Comparison of ENCODE assay signal across 13 mouse cellular contexts in the genomic region with DNA sequence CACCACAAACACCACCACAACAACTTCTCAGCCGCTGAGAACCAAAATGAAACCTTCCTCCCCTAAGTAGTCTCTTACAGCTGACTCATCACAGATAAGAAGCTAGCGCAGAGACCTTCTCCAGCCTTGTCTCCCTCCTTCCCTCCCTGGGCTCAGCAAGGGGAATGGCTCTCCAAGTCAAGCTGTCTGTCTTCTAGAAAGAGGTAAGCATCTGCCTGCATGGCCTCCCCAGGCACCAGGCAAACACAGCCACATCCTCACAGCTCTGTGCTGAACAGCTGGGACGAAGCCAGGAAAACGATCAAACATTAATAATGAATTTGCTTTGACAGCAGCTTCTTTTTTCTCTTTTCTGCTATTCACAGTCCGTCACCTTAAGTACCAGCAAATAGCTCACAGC.
DNase-seq lines count a peak whose midpoint lies in the region; ATAC-seq lines count a peak whose summit lies in the region.
"Had no signal": no experiment of that assay in that cellular context is flagged by ENCODE, and none has a peak within 500 bp of the region (broad histone marks: within the 10 kb centered on the region; RNA-seq: fewer than 3 reads in every experiment).

No protein-coding gene starts in this region.

- H3K4me1 ChIP-seq in forebrain, embryonic 16.5 days (replicated peaks; ENCODE audit: control insufficient read depth, insufficient read depth, low read length), result peaks cover 19% of the 10 kb centered on the region
- H3K4me1 ChIP-seq in forebrain, embryonic 15.5 days, result peaks cover 25% of the 10 kb centered on the region
- H3K4me1 ChIP-seq in liver, embryonic 13.5 days (replicated peaks), result peaks cover 19% of the 10 kb centered on the region

- ATAC-seq in forebrain, embryonic 16.5 days, result peak; percentile 14
- ATAC-seq in forebrain, embryonic 15.5 days (replicated peaks), result no peak
- ATAC-seq in liver, embryonic 13.5 days (ENCODE audit: low read depth), result no peak
- no peak for ATAC-seq in erythroid progenitor cell, adult 5-6 weeks (replicated peaks; ENCODE audit: low FRiP score, poor library complexity, severe bottlenecking)
- ATAC-seq: intestine, postnatal 0 days had no signal

- peak; percentile 34 for DNase-seq in kidney, postnatal 10 days
- no peak for DNase-seq in kidney, adult 18-20 months
- DNase-seq in MEL-GATA-1-ER (ENCODE audit: extremely low read depth, low read depth), result peak; percentile 26
- DNase-seq in liver, embryonic 13.5 days, result peak; percentile 6
- no peak for DNase-seq in frontal cortex, postnatal 25 days (ENCODE audit: low spot score in 2 of 2)
- DNase-seq: cerebellum, adult 18-20 months; gastrocnemius, postnatal 36 days; lung, embryonic 14.5 days had no signal

- H3K9ac ChIP-seq in forebrain, embryonic 16.5 days (replicated peaks; ENCODE audit: low read depth, low read length), result no peak overlapping the region
- no peak overlapping the region for H3K9ac ChIP-seq in forebrain, embryonic 15.5 days (replicated peaks)
- H3K9ac ChIP-seq in liver, embryonic 13.5 days, result no peak overlapping the region
- H3K9ac ChIP-seq: lung, embryonic 14.5 days had no signal

- no peaks in the 10 kb centered on the region for H3K36me3 ChIP-seq in forebrain, embryonic 16.5 days (ENCODE audit: control insufficient read depth, insufficient read depth)
- H3K36me3 ChIP-seq in forebrain, embryonic 15.5 days, result no peaks in the 10 kb centered on the region
- no peaks in the 10 kb centered on the region for H3K36me3 ChIP-seq in liver, embryonic 13.5 days
- H3K36me3 ChIP-seq: G1E had no signal

- H3K4me3 ChIP-seq in forebrain, embryonic 16.5 days (replicated peaks; ENCODE audit: low read length), result no peak overlapping the region
- no peak overlapping the region for H3K4me3 ChIP-seq in forebrain, embryonic 15.5 days
- no peak overlapping the region for H3K4me3 ChIP-seq in liver, embryonic 13.5 days (replicated peaks)

- 51% methylated on average over 5 of the region's 5 CpGs for WGBS in forebrain, embryonic 16.5 days
- 64% methylated on average over 5 of the region's 5 CpGs for WGBS in forebrain, embryonic 15.5 days
- WGBS in liver, embryonic 13.5 days (ENCODE audit: insufficient replicate concordance), result 46% methylated on average over 5 of the region's 5 CpGs

- H3K27me3 ChIP-seq in forebrain, embryonic 16.5 days (replicated peaks; ENCODE audit: control insufficient read depth, insufficient read depth, low read length), result peaks cover 11% of the 10 kb centered on the region
- peaks cover 12% of the 10 kb centered on the region; the same call in 1 of the 2 replicates for H3K27me3 ChIP-seq in forebrain, embryonic 15.5 days
- H3K27me3 ChIP-seq in liver, embryonic 13.5 days, result no peaks in the 10 kb centered on the region

- H3K27ac ChIP-seq in forebrain, embryonic 16.5 days (ENCODE audit: low read length), result no peak overlapping the region
- no peak overlapping the region for H3K27ac ChIP-seq in forebrain, embryonic 15.5 days (replicated peaks)
- H3K27ac ChIP-seq in liver, embryonic 13.5 days, result no peak overlapping the region

- H3K4me2 ChIP-seq in forebrain, embryonic 16.5 days (ENCODE audit: low read length), result no peak overlapping the region
- no peak overlapping the region for H3K4me2 ChIP-seq in forebrain, embryonic 15.5 days (replicated peaks)
- no peak overlapping the region for H3K4me2 ChIP-seq in liver, embryonic 13.5 days
- H3K4me2 ChIP-seq: lung, embryonic 14.5 days had no signal

- H3K9me3 ChIP-seq in forebrain, embryonic 16.5 days (ENCODE audit: control insufficient read depth, low read length), result no peaks in the 10 kb centered on the region
- no peaks in the 10 kb centered on the region for H3K9me3 ChIP-seq in forebrain, embryonic 15.5 days
- no peaks in the 10 kb centered on the region for H3K9me3 ChIP-seq in liver, embryonic 13.5 days (replicated peaks)
- H3K9me3 ChIP-seq: G1E had no signal

Comparison
In these comparisons a context has a peak if more than half of its experiments do, and no peak if none do; other contexts are left out.
1. DNase-seq: peak in kidney, postnatal 10 days (single experiment), MEL-GATA-1-ER (single experiment) and liver, embryonic 13.5 days (single experiment); none in kidney, adult 18-20 months (single experiment) and frontal cortex, postnatal 25 days (0 of 2).